Mouse (Mus musculus): ENCODE measurements around the gene Parn. TPM values are rescaled to one million over a fixed set of nuclear protein-coding genes. Genes with fewer than 3 reads are reported as not detected.

Gene Parn
- total RNA-seq, 2 experiments from 2014 or later, result 26.7 to 27.1 TPM

- no peak for DNase-seq (ENCODE audit: extremely low spot score in 1 of 2, low spot score in 1 of 2)
Observed at GRCm38 (mm10) chr16:13565291-13565690, 102.7 kb downstream of the Parn start.

GRCm38 (mm10) chr16:13557784-13558183 lies 110.2 kb downstream of the Parn start:
- no peak for DNase-seq (ENCODE audit: extremely low spot score in 1 of 2, low spot score in 1 of 2)

GRCm38 (mm10) chr16:13556954-13557470 lies 111.0 kb downstream of the Parn start:
- DNase-seq (ENCODE audit: extremely low spot score in 1 of 2, low spot score in 1 of 2), result no peak

- no peak for DNase-seq (ENCODE audit: extremely low spot score in 1 of 2, low spot score in 1 of 2)
Observed at GRCm38 (mm10) chr16:13556446-13556845, 111.5 kb downstream of the Parn start.

- DNase-seq (ENCODE audit: extremely low spot score in 1 of 2, low spot score in 1 of 2), result no peak
Observed at GRCm38 (mm10) chr16:13550667-13551066, 117.3 kb downstream of the Parn start.

- no peak for DNase-seq (ENCODE audit: extremely low spot score in 1 of 2, low spot score in 1 of 2)
Observed at GRCm38 (mm10) chr16:13549976-13550375, 118.0 kb downstream of the Parn start.

- no peak for DNase-seq (ENCODE audit: extremely low spot score in 1 of 2, low spot score in 1 of 2)
Observed at GRCm38 (mm10) chr16:13541816-13542215, 126.2 kb downstream of the Parn start.

- no peak for DNase-seq (ENCODE audit: extremely low spot score in 1 of 2, low spot score in 1 of 2)
Observed at GRCm38 (mm10) chr16:13541121-13541747, 126.7 kb downstream of the Parn start.

- DNase-seq (ENCODE audit: extremely low spot score in 1 of 2, low spot score in 1 of 2), result no peak
Observed at GRCm38 (mm10) chr16:13538933-13539648, 128.9 kb downstream of the Parn start.

- DNase-seq (ENCODE audit: extremely low spot score in 1 of 2, low spot score in 1 of 2), result no peak
Observed at GRCm38 (mm10) chr16:13538213-13538932, 129.6 kb downstream of the Parn start.

- DNase-seq (ENCODE audit: extremely low spot score in 1 of 2, low spot score in 1 of 2), result no peak
Observed at GRCm38 (mm10) chr16:13536404-13536803, 131.6 kb downstream of the Parn start.

- DNase-seq (ENCODE audit: extremely low spot score in 1 of 2, low spot score in 1 of 2), result no peak
Observed at GRCm38 (mm10) chr16:13535856-13536255, 132.1 kb downstream of the Parn start.

- no peak for DNase-seq (ENCODE audit: extremely low spot score in 1 of 2, low spot score in 1 of 2)
Observed at GRCm38 (mm10) chr16:13532840-13533239, 135.1 kb downstream of the Parn start.

GRCm38 (mm10) chr16:13531279-13531678 lies 136.7 kb downstream of the Parn start:
- DNase-seq (ENCODE audit: extremely low spot score in 1 of 2, low spot score in 1 of 2), result no peak

- no peak for DNase-seq (ENCODE audit: extremely low spot score in 1 of 2, low spot score in 1 of 2)
Observed at GRCm38 (mm10) chr16:13521359-13521758, 146.6 kb downstream of the Parn start.

GRCm38 (mm10) chr16:13520301-13520700 lies 147.7 kb downstream of the Parn start:
- no peak for DNase-seq (ENCODE audit: extremely low spot score in 1 of 2, low spot score in 1 of 2)

- no peak for DNase-seq (ENCODE audit: extremely low spot score in 1 of 2, low spot score in 1 of 2)
Observed at GRCm38 (mm10) chr16:13516214-13516613, 151.8 kb downstream of the Parn start.

- DNase-seq (ENCODE audit: extremely low spot score in 1 of 2, low spot score in 1 of 2), result no peak
Observed at GRCm38 (mm10) chr16:13515524-13515923, 152.4 kb downstream of the Parn start.

GRCm38 (mm10) chr16:13505055-13505454 lies 162.9 kb downstream of the Parn start:
- DNase-seq (ENCODE audit: extremely low spot score in 1 of 2, low spot score in 1 of 2), result no peak

- DNase-seq (ENCODE audit: extremely low spot score in 1 of 2, low spot score in 1 of 2), result no peak
Observed at GRCm38 (mm10) chr16:13504476-13504875, 163.5 kb downstream of the Parn start.

GRCm38 (mm10) chr16:13498923-13499322 lies 169.0 kb downstream of the Parn start:
- no peak for DNase-seq (ENCODE audit: extremely low spot score in 1 of 2, low spot score in 1 of 2)
